Mouse (Mus musculus): Measurements from ENCODE around the gene Dot1l. TPM values are rescaled to one million over a fixed set of nuclear protein-coding genes. Genes with fewer than 3 reads are reported as not detected.

The Dot1l gene
- 18.4 and 19.5 TPM in 2 replicates for polyA plus RNA-seq (2012; rRNA removed)

DNA sequence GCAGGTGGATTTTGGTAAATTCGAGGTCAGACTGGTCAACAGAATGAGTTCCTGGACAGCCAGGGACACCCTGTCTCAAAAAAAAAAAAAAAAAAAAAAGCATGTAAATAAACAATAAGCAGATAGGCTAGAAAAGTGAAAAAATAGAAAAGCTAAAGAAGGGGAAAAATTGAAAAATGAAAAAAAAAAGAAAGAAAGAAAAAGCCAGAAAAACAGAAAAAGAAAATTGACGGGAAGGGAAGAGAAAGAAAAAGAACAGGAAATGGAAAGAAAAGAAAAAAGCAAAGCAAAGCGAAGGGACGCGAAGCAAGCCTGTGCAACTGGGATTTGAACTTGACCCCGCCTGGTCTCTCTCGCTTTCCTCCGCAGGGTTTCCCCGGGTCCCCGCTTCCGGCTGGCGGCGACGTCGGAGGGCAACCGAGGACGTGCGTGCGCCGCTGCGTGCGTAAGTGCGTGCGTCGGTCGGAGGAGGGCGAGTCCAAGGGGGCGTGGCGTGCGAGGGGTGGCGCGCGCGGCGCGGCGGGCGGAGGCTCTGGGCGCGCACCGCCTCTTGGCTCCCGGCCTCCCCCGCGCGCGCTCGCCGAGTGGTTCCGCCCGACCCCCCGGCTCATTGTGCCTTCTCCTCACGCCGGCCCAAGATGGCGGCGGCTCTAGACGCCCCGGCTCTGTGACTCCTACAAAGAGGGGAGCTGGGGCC lies at the start of gene Dot1l:
TSS of gene Dot1l (plus strand) at position 613 of the 697 bp plus-strand sequence.
- no peaks in the 10 kb centered on the region for H3K36me3 ChIP-seq (ENCODE audit: control insufficient read depth, insufficient read depth, low read length)
- peaks cover 39% of the 10 kb centered on the region for H3K4me1 ChIP-seq (ENCODE audit: control insufficient read depth, insufficient read depth, low read length)
- no peaks in the 10 kb centered on the region for H3K27me3 ChIP-seq (replicated peaks; ENCODE audit: control insufficient read depth, insufficient read depth, low read length)
- TF ChIP-seq POLR2A (IDR thresholded peaks at IDR 0.05; ENCODE audit: low read depth, low read length) (no peak), CTCF (conservative IDR thresholded peaks at IDR 0.05; ENCODE audit: insufficient read depth, insufficient read length, low read depth, low read length) (no peak)
- WGBS = 1% methylated on average over 57 of the region's 57 CpGs
- H3K4me3 ChIP-seq (ENCODE audit: insufficient read depth, low read depth, low read length) = peak within 1 kb of the TSS; percentile 84
- DNase-seq = peak; percentile 98
- H3K27ac ChIP-seq (ENCODE audit: insufficient read depth, low read depth, low read length) = peak within 1 kb of the TSS; percentile 40

DNA sequence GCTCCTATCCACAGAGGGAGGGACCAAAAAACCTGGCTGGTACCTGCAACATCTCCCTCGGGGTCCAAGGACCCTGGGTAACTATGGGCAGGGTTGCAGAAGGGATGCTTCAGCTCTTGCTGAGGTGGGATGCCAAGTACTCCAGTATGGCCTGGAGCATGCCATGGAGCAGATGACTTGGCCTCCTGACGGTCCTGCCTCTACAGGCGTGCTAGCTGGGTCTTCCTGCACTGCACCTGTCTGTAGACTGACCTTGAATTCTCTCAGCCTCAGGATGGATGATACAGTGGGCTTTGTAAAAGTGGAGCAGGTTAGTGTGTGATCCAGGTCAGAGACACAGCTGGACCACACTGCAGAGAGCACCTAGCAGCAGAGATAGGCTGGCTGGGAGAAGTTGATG lies 49.5 kb upstream of the Dot1l start:
- TF ChIP-seq CTCF (conservative IDR thresholded peaks at IDR 0.05; ENCODE audit: insufficient read depth, insufficient read length, low read depth, low read length) (no peak), POLR2A (IDR thresholded peaks at IDR 0.05; ENCODE audit: low read depth, low read length) (no peak)
- H3K27me3 ChIP-seq (replicated peaks; ENCODE audit: control insufficient read depth, insufficient read depth, low read length) = no peaks in the 10 kb centered on the region
- 75% methylated on average over 3 of the region's 3 CpGs for WGBS

DNA sequence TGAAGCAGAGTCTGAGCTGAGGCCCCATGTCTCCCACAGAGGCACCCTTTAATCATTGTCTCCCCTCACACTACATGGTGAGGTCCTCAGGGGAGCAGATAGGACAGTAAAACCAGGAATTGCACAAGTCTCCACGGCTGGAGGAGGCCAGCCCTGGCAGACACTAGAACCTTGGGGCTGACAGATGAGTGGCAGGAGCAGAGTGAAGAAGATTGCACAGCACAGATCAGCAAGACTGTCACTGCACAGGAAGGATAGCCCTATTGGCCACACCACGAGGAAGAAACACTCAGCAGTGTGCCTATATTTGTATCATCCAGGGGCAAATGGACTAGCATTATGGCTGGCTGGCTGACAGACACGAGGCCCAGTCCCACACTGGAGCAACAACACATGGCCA lies 44.2 kb upstream of the Dot1l start:
- Histone ChIP-seq H3K27me3 (replicated peaks; ENCODE audit: control insufficient read depth, insufficient read depth, low read length) (no peaks in the 10 kb centered on the region), H3K4me1 (ENCODE audit: control insufficient read depth, insufficient read depth, low read length) (no peaks in the 10 kb centered on the region), H3K36me3 (ENCODE audit: control insufficient read depth, insufficient read depth, low read length) (peaks cover 7% of the 10 kb centered on the region), H3K27ac (ENCODE audit: insufficient read depth, low read depth, low read length) (no peak overlapping the region), H3K4me3 (ENCODE audit: insufficient read depth, low read depth, low read length) (no peak overlapping the region)
- DNase-seq = no peak
- WGBS = 66% methylated on average over 3 of the region's 3 CpGs
- TF ChIP-seq CTCF (conservative IDR thresholded peaks at IDR 0.05; ENCODE audit: insufficient read depth, insufficient read length, low read depth, low read length) (no peak), POLR2A (IDR thresholded peaks at IDR 0.05; ENCODE audit: low read depth, low read length) (no peak)

More for the DNA sequence above, 49.5 kb upstream of the Dot1l start:
- H3K36me3 ChIP-seq (ENCODE audit: control insufficient read depth, insufficient read depth, low read length) = peaks cover 6% of the 10 kb centered on the region
- no peak for DNase-seq
- H3K27ac ChIP-seq (ENCODE audit: insufficient read depth, low read depth, low read length) = no peak overlapping the region
- H3K4me1 ChIP-seq (ENCODE audit: control insufficient read depth, insufficient read depth, low read length) = peaks cover 9% of the 10 kb centered on the region; the same call in 1 of the 2 replicates
- no peak overlapping the region for H3K4me3 ChIP-seq (ENCODE audit: insufficient read depth, low read depth, low read length)

DNA sequence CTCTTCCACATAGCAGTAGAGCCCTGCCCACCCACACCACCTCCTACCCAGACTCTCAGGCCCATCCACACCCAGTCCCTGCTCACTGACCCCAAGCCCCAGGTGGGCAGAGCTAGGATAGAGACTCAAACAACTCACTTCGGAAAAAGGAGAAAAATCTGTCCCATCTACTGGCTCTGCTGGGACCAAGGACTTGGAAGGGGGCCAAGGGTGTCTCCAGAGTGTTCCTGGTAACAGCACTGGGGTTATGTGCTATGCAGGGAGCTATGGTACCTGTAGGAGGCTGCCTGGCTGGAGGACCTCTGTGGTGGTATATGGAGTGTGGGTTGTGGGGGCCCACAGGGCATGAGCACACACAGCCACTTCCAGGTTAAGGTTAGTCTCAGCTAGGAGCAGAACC lies 37.7 kb upstream of the Dot1l start:
- no peak for DNase-seq
- Histone ChIP-seq H3K4me3 (ENCODE audit: insufficient read depth, low read depth, low read length) (no peak overlapping the region), H3K27ac (ENCODE audit: insufficient read depth, low read depth, low read length) (no peak overlapping the region), H3K27me3 (replicated peaks; ENCODE audit: control insufficient read depth, insufficient read depth, low read length) (no peaks in the 10 kb centered on the region), H3K4me1 (ENCODE audit: control insufficient read depth, insufficient read depth, low read length) (no peaks in the 10 kb centered on the region), H3K36me3 (ENCODE audit: control insufficient read depth, insufficient read depth, low read length) (peaks cover 1% of the 10 kb centered on the region; the same call in 1 of the 2 replicates)
- TF ChIP-seq POLR2A (IDR thresholded peaks at IDR 0.05; ENCODE audit: low read depth, low read length) = no peak
- TF ChIP-seq CTCF (conservative IDR thresholded peaks at IDR 0.05; ENCODE audit: insufficient read depth, insufficient read length, low read depth, low read length) = no peak
- 50% methylated on average over 1 of the region's 1 CpGs for WGBS

DNA sequence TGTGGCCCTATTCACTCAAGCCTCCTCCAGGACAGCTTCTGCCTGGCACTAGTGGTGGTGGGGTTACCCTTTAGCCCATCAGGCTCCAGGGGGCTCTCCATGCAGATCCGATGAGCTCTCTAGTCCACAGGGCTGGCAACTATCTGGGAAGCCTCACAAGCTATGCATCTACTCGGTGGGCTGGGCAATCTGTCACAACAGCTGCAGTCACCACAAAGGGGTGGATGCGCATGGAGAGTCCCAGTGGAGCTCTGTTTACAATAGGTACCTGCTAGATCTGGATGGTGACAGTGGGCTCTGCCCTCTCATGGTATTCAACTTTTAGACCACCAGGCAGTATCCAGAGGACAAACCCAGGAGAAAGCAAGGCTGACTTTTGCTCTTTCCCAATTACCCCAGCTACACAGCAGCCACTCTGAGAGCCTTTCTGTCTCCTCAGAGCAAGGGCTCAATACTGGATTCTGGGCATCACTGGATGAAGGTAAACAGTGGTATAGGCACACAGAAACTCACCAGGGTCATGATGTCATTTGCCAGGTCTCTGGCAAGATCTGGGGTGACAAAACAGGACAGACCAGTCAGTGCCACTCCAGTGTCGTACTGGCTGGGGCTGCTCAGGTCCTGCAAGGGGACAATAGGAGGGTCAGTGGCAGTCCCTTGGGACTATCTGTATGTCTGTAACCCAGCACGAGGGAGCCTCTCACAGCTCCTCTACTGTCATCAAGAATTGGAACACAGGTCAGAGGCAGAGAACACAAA lies 27.5 kb upstream of the Dot1l start:
- Histone ChIP-seq H3K27ac (ENCODE audit: insufficient read depth, low read depth, low read length) (no peak overlapping the region), H3K4me1 (ENCODE audit: control insufficient read depth, insufficient read depth, low read length) (no peaks in the 10 kb centered on the region), H3K4me3 (ENCODE audit: insufficient read depth, low read depth, low read length) (no peak overlapping the region), H3K27me3 (replicated peaks; ENCODE audit: control insufficient read depth, insufficient read depth, low read length) (no peaks in the 10 kb centered on the region), H3K36me3 (ENCODE audit: control insufficient read depth, insufficient read depth, low read length) (no peaks in the 10 kb centered on the region)
- DNase-seq = no peak
- 87% methylated on average over 5 of the region's 5 CpGs for WGBS
- no peak for TF ChIP-seq CTCF (conservative IDR thresholded peaks at IDR 0.05; ENCODE audit: insufficient read depth, insufficient read length, low read depth, low read length)
- TF ChIP-seq POLR2A (IDR thresholded peaks at IDR 0.05; ENCODE audit: low read depth, low read length) = no peak

DNA sequence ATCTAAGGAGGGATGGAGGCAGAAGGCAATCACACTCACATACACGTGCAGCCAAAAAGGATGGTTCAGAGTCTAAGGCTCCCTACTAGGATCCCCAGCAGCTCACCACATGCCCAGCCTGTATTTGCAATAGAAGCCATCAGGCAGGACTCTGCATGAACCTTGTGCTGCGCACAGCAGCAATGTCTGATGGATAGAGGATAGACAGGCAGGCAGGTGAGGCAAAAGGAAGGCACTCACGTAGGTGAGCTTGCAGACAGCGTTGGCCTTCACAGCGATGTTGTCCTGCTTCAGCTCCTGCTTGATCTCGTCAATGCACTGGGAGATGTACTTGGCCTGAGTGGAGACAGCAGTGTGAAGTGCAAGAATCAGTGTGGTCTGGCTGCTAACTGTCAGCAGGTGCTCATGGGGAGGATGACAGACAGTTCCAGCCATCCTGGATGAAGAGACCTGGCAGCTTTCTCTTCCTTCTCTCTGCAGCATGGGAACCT lies 22.4 kb upstream of the Dot1l start:
- DNase-seq = no peak
- H3K4me3 ChIP-seq (ENCODE audit: insufficient read depth, low read depth, low read length) = no peak overlapping the region
- H3K27ac ChIP-seq (ENCODE audit: insufficient read depth, low read depth, low read length) = no peak overlapping the region
- H3K4me1 ChIP-seq (ENCODE audit: control insufficient read depth, insufficient read depth, low read length) = peaks cover 3% of the 10 kb centered on the region; the same call in 1 of the 2 replicates
- 88% methylated on average over 6 of the region's 6 CpGs for WGBS
- no peaks in the 10 kb centered on the region for H3K36me3 ChIP-seq (ENCODE audit: control insufficient read depth, insufficient read depth, low read length)
- H3K27me3 ChIP-seq (replicated peaks; ENCODE audit: control insufficient read depth, insufficient read depth, low read length) = no peaks in the 10 kb centered on the region
- TF ChIP-seq CTCF (conservative IDR thresholded peaks at IDR 0.05; ENCODE audit: insufficient read depth, insufficient read length, low read depth, low read length) (no peak), POLR2A (IDR thresholded peaks at IDR 0.05; ENCODE audit: low read depth, low read length) (no peak)

DNA sequence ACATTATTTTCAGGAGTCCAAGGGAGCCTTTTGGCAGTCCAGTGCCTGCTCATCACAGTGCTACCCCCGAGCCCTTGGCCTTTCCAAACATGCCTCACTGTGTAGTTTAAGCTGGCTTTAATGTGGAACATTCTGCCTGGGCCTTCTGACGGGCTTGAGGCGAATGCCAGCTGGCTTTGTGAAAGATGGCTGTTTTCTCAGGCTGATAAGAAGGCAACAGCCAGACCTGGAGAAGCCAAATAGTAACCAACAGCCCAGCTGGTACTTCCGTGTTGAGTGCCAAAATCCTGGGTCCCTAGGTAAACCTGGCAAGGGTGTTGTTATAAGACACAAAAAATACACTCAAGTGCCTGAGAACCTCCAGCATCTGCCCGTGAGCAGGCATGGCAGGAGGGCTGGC lies 18.3 kb upstream of the Dot1l start:
- DNase-seq = no peak
- Histone ChIP-seq H3K4me1 (ENCODE audit: control insufficient read depth, insufficient read depth, low read length) (peaks cover 14% of the 10 kb centered on the region), H3K4me3 (ENCODE audit: insufficient read depth, low read depth, low read length) (no peak overlapping the region), H3K36me3 (ENCODE audit: control insufficient read depth, insufficient read depth, low read length) (no peaks in the 10 kb centered on the region), H3K27me3 (replicated peaks; ENCODE audit: control insufficient read depth, insufficient read depth, low read length) (no peaks in the 10 kb centered on the region), H3K27ac (ENCODE audit: insufficient read depth, low read depth, low read length) (no peak overlapping the region)
- TF ChIP-seq CTCF (conservative IDR thresholded peaks at IDR 0.05; ENCODE audit: insufficient read depth, insufficient read length, low read depth, low read length) (no peak), POLR2A (IDR thresholded peaks at IDR 0.05; ENCODE audit: low read depth, low read length) (no peak)
- WGBS = 56% methylated on average over 5 of the region's 5 CpGs

All from kidney, adult 2 months (tissue).